Mouse (Mus musculus): ENCODE data around the gene Nadsyn1.

The Nadsyn1 gene

DNA sequence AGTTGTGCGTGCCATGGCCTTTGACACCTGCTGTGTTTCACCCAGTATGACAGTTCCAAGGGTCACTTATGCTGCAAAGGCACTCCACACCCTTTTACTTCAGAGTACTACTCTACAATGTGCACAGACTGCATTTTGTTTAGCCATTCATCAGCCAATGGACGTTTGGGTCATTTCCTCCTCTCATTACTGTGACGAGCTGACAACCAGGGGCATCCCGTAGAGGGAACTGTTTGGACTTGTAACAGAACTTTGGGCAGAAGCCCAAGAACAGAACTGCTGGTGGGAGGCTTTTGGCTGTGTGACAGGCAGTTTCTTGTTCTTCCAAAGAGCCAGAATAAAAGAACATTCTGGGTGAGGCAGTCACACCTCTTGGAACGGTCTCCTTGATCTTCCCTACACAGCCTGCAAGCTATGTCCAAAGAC is 17.4 kb downstream of the Nadsyn1 start:
- DNase-seq (ENCODE audit: low read depth, low spot score), result no peak

DNA sequence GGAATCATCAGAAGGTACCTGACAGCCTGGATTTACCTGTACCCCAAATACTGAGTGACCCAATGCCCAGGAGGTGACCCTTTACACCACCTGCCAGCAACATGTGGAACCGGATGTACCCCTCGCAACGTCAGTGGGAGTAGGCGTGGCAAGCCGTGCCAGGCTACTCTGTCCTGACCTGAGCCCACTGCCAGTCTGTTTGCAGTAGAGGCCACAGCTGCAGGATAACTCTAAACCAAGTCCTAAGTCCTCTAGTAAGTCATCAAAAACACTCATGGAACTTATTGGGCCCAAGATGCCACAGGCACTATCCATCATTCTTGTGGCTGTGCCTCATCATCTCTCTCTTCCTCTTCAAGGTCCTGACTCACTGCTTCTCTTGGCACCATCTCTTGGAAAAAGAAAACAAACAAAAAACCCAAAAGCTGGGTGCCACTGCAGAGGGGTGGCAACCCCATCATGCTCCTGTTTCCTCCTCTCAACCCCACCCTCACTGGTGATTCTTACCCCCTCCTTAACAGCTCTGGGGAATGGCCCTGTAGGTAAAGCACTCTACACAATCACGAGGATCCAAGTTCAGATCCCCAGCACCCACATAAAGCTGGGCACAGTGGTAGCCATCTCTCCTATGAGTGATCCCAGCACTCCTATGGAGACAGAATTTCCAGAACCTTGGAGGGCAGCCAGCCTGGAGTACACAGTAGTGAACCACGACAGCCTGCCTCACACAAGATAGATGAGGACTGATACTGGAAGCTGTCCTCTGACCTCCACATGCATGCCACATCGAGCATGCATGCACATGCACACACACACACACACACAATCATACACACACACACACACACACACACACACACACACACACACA is 21.2 kb downstream of the Nadsyn1 start:
- DNase-seq (ENCODE audit: low read depth, low spot score), result no peak

DNA sequence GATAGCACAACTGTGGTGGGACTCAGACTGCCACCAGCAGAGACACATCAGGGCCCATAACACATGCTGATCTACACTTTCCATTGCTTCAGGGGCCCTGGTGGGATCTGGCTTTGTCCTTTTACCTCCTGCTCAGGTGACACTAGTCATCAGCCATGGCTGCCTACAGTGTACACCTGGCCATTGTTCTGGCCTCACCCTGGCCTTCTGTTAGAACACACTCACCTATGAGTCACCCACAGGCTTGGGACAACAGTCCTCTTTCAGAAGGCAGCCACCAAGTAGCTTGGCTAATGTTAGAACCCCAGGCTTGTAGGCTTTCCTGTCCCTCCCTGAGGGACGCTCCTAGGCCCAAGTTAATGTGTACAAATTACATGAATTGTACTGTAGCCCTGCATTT is 21.9 kb downstream of the Nadsyn1 start:
- DNase-seq (ENCODE audit: low read depth, low spot score), result no peak

DNA sequence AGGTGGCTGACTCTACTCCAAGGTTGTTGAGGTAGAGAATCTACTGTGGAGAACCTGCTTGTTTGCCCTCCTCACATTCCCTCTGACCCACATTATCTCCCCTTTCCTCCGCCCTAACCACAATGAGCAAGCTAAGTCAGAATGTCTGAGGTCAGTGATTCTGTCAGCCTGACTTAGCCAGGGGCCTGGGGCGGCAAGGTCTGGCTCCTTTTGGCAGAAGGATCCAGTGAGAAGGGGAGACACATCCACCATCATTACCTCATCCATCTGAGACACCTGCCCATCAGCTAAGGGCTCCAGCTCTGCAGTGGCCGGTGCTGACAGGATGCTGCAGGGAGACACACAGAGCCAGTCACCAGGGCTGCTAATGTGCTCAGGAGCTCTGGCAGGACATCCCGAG is 23.9 kb downstream of the Nadsyn1 start:
- DNase-seq (ENCODE audit: low read depth, low spot score), result no peak

DNA sequence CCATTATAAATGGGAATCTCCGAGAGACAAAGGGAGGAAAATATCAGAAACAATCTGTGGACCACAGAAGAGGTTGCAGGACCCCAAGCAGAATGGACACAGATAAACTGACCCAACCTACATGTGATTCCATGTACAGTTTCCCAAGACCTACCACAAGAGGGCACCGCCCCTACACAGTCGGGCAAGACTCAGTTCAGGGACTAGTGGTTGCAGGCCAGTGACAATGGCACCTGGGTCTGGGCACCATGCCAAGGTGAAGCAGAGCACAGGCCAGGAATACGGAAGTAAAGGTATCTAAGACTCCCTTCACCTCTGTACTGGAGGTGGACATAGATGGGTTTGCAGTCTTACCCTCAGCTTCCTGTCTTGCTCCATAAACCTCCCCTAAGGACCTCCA is 29.5 kb downstream of the Nadsyn1 start:
- DNase-seq (ENCODE audit: low read depth, low spot score), result no peak

DNA sequence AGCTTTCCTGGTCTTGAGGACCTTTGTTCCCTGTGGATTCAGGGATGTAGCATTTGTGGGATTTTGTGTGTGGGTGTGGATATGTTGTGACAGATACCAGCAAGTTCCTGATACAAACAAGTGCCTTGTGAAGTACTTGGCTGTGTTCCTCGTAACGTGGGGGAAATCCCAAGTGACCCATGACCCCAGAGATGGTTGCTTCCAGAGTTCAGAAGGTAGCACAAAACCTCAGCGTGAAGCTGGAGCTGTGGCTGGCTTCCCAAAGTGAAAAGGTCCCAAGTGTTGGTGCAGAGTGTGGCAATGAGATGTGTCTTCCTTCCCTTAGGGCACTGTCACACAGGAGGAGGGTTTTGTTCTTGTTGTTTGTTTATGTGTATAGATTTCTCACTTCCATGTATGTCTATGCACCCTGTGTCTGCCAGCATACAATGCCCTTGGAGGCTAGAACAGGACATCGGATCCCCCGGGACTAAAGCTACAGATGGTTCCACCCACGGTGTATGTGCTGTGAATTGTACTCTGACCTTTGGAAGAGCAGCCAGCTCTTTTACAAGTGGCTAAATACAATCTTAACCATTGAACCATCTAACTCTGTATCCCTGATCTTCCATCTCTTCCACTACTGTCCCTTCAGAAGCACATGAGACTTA is 30.2 kb downstream of the Nadsyn1 start:
- no peak for DNase-seq (ENCODE audit: low read depth, low spot score)

DNA sequence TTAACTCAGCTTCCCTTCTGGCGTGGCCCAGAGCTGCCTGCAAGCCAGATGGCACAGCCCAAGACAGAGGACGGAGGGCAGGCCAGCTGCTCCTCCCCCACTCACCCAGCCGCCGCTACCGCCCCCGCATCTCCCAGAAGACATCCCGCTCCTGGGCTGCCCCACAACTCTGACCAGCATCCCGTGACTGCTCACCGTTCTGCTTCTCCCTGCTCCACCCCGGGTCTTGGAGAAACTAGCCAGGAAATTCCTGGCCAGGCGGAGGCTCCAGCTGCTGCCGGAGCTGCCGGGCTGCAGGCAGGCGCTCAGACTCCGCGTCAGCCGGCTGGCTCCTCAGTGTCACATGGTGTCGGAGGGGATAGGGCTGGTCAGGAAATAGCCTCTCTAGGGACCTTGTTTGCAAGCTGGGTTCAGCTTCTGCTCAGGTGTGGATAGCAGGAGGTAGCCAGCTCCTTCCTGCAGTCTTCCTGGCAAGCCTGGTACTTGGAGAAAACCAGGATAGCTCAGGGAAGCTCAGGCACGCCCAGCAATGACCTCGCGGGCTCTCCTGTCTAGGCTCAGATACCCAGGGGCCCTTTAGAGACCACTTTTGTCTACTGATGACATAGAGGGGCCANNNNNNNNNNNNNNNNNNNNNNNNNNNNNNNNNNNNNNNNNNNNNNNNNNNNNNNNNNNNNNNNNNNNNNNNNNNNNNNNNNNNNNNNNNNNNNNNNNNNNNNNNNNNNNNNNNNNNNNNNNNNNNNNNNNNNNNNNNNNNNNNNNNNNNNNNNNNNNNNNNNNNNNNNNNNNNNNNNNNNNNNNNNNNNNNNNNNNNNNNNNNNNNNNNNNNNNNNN is 38.4 kb downstream of the Nadsyn1 start, which contains the start of gene Mrgpre:
Gene Mrgpre, minus strand, starts transcription at position 505 of the 834 bp plus-strand sequence.
- peak; percentile 65 for DNase-seq (ENCODE audit: low read depth, low spot score)

DNA sequence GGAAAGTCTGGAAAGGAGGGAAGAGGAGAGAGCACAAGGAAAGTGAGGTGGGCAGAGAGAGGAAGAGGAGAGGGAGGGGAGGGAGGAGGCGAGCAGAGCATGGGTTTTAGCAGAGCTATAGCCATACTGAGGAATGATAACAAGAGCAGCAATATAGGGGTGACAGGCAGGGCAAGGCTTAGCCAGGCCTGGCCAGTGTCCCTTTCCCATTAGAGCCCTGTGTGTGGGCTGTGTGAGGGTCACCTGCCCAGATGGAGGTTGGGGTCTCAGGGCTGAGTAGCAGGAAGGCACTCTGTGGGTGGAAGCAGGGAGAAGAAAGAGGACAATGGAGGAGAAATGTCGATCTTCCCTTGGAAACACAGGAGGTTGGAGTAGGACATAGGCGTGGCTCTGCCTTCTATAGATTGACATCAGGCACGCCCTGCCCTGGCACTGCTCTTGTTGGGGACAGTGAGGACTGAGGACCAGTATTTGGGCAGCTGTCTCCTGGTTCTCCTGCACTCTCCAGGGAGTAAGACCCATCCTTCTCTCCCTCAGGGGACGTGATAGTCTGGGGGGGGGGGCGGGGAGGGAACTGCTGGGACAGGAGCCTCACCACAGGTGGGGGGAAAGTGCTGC is 39.2 kb downstream of the Nadsyn1 start:
- no peak for DNase-seq (ENCODE audit: low read depth, low spot score)

DNA sequence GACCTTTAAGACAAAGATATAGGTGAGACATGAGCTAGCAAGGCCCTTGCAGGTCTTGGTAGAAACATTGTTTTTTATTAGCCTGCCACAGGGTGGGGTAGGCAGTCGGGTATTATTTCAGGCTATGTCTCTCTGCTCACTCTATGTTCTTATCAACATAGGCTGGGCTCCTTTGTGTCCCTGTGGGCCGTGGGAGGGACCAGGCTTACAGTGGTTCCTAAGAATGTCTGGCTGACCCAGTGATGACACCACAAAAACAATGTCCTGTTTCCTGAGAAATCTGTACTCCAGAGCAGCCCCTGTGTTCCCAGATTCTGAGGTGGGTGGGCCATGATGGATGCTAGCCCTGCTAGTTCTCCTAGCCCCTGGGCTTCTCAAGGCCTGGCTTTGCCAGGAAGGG is 45.3 kb downstream of the Nadsyn1 start:
- no peak for DNase-seq (ENCODE audit: low read depth, low spot score)

DNA sequence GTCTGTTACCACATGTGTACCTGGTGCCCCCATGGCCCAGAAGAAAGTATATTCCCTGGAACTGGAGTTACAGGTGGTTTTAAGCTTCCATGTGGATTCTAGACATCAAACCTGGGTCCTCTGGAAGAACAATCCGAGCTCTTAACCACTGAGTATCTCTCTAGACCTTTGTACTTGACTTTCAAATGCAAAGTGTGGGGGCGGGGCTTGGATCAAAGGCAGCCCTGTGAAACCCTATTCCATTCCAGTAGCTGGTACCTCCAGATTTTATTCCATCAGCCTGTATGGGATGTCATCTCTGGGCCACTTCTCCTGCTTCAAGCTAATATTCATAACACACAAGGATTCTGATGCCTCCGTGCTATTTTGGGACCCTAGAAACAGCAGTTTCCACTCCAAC is 46.5 kb downstream of the Nadsyn1 start:
- DNase-seq (ENCODE audit: low read depth, low spot score), result no peak

DNA sequence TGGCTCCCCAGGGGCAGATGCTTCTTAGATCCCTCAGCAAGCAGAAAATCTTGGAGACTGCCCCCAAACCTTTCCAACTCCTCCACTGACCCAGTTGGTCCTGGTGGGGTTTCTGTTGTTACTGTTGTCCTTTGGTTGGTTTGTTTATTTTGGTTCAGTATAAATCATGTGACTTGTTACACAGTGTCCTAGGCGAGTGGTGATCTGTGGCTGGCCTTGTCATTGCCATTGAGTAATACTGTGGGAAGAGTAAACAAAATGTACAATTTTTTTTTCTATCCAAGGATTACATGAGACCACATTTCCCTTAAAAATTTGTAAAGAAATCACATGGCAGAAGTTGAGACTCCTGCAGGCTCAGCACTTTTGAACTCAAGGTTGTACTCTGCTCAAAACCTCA is 53.2 kb downstream of the Nadsyn1 start:
- no peak for DNase-seq (ENCODE audit: low read depth, low spot score)

DNA sequence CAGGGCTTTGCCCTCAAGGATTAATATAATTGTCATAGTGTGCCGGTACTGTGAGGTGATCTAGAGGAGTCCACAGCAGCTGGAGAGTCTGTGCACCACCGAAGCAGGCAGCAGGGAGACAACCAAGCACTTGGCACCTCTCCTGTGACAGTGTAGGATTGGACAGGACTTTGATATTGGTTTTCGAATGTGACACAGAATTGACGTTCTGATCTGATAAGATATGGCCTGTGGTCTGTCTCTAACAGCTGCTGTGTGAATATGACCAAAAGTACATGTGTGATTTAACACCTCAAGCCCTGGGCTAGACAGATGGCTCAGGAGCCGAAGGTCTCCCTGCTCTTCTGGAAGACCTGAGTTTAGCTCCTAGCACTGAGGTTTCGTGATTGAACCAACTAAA is 54.4 kb downstream of the Nadsyn1 start:
- no peak for DNase-seq (ENCODE audit: low read depth, low spot score)

DNA sequence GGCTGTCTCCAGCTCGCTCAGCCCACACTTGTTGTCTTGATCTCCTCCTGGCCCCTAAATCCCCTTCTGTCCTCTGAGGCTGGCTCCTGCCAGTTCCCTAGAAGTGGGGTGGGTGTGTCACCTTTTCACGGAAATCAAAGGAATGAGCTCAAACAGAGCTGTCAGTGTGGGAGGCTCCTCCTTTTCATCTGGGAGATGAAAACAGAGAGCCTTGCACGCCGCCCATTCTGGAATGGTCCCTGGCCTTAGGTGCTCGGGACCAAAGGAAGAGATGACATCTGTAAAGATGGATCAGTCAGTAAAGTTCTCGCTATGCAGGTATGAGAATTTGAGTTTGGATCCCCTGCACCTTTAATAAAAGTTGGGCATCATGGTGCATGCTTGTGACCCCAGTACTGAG is 55.8 kb downstream of the Nadsyn1 start, which contains the start of gene Mrgprg:
Gene Mrgprg, minus strand, starts transcription at position 101 of the 400 bp plus-strand sequence.
- no peak for DNase-seq (ENCODE audit: low read depth, low spot score)

DNA sequence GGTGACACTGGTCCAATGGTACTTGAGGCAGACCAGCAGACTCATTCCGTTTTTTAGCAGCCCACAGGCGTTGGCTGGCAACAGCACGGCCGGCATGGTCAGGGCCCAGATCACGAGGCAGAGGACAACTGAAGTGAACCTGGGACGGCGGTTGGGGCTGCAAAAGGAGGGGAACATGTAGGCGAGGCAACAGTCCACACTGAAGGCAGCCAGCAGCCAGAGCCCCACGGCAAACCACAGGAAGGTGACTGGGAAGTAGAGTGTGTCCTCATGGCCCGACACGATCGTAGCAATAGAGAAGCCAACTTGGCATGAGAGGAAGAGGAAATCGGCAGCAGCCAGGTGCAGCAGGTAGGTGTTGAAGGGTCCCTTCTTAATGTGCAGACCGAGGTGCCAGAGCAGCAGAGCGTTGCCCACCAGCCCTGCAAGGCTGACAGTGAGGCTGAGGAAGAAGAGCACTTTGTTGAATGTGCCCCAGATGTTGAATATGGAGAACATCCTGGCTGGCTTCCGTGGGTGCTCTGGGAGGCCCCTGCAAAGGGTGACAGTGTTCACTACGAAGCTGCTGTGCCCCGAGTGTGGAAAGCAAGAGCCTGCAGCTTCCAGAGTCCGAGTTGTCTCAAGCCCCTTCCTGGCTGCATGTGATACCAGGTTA is 57.6 kb downstream of the Nadsyn1 start:
- no peak for DNase-seq (ENCODE audit: low read depth, low spot score)

DNA sequence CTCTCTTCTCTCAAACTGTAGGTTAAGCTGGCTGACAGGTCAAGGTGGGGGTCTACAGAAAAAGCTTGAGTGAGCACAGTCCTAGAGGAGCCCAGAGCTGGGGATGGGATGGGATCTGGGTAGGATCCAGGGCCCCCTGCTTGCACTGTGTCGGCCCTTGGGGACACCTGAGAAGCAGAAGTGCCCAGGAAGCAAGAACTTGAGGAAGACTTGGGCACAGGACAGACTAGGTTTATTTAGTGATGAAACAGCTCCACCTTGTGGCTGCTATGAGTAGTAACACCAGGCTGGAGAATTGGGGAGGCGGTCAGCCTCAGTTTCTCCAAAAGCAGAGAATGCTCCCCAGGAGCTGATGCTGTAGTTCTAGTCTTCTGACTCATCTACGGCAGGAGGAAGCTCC is 58.9 kb downstream of the Nadsyn1 start:
- DNase-seq (ENCODE audit: low read depth, low spot score), result no peak

DNA sequence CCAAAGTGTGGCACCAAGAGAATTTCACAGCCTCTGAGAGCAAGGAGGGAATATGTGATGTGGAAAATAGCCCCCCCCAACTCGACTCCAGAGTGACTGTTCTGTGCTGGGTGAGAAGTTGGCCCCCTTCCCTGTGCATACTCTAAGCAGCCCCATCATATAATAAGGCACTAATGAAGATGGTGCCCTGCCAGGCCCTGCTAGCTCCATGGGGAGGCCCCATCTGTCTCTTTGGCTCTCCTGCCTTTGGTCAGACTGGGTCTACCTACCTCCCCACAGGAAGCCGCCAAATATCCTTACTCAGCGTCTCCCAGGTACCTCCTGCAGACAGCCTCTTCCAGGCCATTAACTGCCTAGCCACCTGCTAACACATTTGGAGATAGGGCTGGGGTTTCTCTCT is 63.7 kb downstream of the Nadsyn1 start:
- DNase-seq (ENCODE audit: low read depth, low spot score), result no peak

DNA sequence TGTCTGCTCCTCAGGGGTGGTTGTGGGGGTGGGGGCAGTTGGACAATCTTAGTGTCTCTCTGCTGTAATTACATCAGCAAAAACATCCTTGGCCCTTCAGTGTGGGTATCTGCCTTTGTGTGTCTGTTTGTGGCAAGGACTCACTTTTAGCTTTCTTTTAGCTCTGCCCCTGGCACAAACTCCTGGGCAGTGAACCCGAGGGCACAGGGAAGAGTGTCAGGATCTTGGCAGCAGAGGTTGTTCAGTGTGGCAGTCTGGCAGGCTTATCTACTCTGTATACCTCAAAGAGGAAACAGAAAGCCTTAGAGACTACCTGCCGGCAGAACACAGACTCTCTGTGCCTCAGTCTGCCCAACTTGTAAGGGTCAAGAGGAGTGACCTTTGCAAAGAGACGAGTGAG is 65.0 kb downstream of the Nadsyn1 start:
- DNase-seq (ENCODE audit: low read depth, low spot score), result no peak

DNA sequence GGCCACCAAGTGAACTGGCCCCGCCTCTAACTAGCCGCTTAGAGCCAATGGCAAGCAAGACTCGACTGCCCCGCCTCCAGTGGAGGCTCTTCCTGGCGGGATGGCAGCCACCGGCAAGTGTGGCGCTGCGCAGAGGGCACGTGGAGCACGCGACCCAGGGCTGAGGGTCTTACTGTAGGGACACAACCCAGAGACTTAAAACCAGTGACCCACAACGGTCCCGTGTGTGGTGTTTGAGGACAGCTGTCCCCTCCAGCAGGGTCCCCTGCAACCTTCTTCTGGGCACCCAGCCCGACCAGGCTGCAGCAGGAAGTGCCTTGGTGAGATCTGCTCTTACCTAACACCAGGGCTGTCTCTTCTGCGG is 65.6 kb downstream of the Nadsyn1 start:
- peak; percentile 51 for DNase-seq (ENCODE audit: low read depth, low spot score)

DNA sequence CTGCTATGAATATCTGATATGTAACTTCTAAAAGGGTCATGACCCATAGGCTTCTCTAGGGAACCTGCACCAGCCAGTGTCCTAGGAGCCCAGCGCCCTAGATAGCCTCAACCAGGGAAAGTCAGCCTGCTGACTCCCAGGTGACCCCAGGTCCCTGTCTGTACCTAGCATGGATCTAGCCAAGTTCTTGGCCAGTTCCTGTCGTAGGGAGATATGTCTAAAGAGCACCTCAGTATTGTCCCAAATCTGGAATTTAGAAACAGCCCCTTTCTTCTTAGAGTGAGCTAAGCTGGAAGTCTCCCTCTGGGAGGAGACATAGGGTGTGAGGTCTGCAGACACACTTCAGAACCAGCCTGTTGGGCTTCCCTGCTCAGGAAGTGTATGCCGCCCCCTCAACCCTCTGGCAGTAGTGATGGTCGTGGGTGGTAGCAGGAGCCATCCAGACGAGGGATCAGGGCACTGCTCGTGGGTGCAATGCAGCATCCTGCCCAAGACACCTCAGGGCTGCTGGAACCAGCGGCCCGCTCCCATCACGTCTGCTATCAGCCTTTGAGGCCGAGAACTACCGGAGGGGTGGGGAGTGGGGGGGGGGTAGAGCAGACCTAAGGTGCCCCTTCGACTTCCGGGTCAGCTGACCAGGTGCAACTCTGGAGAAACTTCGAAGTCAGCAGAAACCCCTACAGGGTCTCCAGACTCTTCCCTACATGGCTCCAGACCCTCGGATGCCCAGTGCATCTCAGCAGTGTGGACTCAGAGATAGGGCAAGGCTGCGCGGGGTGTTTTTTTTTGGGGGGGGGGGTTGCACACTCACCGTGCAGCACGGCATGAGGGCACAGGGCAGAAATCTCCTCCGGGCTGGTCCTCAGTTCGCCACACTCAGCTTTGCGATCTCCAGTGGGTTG is 66.3 kb downstream of the Nadsyn1 start, which contains the start of gene Osbpl5:
Gene Osbpl5, minus strand, starts transcription at position 861 of the 902 bp plus-strand sequence.
- no peak for DNase-seq (ENCODE audit: low read depth, low spot score)
